Mouse (Mus musculus): ENCODE results near the gene Zfp189. TPM values are rescaled to one million over a fixed set of nuclear protein-coding genes. Genes with fewer than 3 reads are reported as not detected.

The Zfp189 gene
- polyA plus RNA-seq, 1 experiment = 1.4 TPM

DNA sequence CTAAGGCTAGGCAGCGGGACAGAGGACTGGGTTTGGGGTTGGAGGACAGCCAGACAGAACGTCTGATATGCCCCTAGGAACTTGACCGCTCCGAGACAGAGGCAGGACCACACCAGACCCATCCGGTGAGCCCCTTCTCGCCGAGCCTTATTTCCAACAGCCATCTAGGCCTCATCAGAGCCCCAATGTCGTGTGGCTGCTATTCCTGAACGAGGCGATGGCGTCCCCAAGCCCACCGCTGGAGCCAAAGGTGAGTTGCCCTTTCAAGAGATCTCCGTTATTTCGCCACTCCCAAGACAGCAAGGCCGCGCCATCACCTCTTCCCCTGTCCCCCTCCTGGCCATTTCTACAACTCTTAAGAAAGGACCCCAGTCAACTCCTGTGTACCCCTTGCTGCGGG is 370 bp downstream of the Zfp189 start:
- peaks cover 45% of the 10 kb centered on the region for H3K79me2 ChIP-seq (ENCODE audit: control insufficient read depth, insufficient read depth)
- TF ChIP-seq MAX (IDR thresholded peaks at IDR 0.05; ENCODE audit: low read depth) = no peak
- TF ChIP-seq MYOG (IDR thresholded peaks at IDR 0.05; ENCODE audit: control insufficient read depth in 1 of 3, insufficient read depth in 1 of 3, insufficient read length in 2 of 3, low read depth in 2 of 3) = no peak
- TF ChIP-seq SRF (IDR thresholded peaks at IDR 0.05; ENCODE audit: control insufficient read depth, insufficient read length, low read depth) = no peak
- no peak for TF ChIP-seq E2F4 (IDR thresholded peaks at IDR 0.05; ENCODE audit: insufficient read depth)
- TF ChIP-seq CEBPB (IDR thresholded peaks at IDR 0.05; ENCODE audit: insufficient read depth, poor library complexity, severe bottlenecking) = no peak
- no peak for TF ChIP-seq TCF12 (IDR thresholded peaks at IDR 0.05; ENCODE audit: insufficient read depth, poor library complexity, severe bottlenecking)
- no peak for TF ChIP-seq POLR2AphosphoS2 (IDR thresholded peaks at IDR 0.05; ENCODE audit: insufficient read length, low read depth)
- TF ChIP-seq POLR2A (IDR thresholded peaks at IDR 0.05; ENCODE audit: insufficient read length, low read depth) = no peak
- TF ChIP-seq TCF3 (IDR thresholded peaks at IDR 0.05; ENCODE audit: insufficient read length, low read depth) = no peak
- TF ChIP-seq USF1 (IDR thresholded peaks at IDR 0.05; ENCODE audit: low read depth) = no peak
- peak overlapping the region; percentile 87 for H3K4me3 ChIP-seq
- peak overlapping the region; percentile 92 for H3K4me2 ChIP-seq (ENCODE audit: low read depth)
- H3ac ChIP-seq (ENCODE audit: control insufficient read depth, insufficient read length) = peak overlapping the region; percentile 25
- H3K27me3 ChIP-seq (ENCODE audit: control insufficient read depth, insufficient read depth, insufficient read length) = no peaks in the 10 kb centered on the region
- H3K36me3 ChIP-seq (ENCODE audit: control insufficient read depth, insufficient read depth) = peaks cover 14% of the 10 kb centered on the region

DNA sequence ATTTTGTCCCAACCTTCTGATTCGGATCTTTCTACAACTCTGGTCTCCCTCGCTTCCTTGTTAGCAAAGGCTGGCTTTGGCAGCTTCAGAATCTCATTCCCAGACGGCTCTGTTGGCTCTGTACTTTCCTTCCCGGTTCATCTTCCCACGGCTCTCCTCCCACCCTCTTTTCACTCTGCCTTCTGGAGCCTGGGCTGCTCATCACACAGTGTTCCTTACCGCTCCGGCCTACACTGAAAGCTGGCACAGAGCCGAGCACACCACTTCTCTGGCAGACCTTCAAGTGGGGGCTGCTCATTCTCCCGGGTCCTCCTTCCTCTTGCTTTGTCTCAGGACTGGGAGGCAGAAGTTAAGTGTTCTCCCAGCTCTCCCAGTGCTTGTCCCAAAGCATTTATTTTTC is 1.6 kb downstream of the Zfp189 start:
- H3K4me2 ChIP-seq (ENCODE audit: low read depth) = peak overlapping the region; percentile 92
- no peak for TF ChIP-seq SRF (IDR thresholded peaks at IDR 0.05; ENCODE audit: control insufficient read depth, insufficient read length, low read depth)
- no peak for TF ChIP-seq CEBPB (IDR thresholded peaks at IDR 0.05; ENCODE audit: insufficient read depth, poor library complexity, severe bottlenecking)
- TF ChIP-seq MAX (IDR thresholded peaks at IDR 0.05; ENCODE audit: low read depth) = no peak
- no peak for TF ChIP-seq POLR2AphosphoS2 (IDR thresholded peaks at IDR 0.05; ENCODE audit: insufficient read length, low read depth)
- TF ChIP-seq POLR2A (IDR thresholded peaks at IDR 0.05; ENCODE audit: insufficient read length, low read depth) = no peak
- no peak for TF ChIP-seq REST (IDR thresholded peaks at IDR 0.05; ENCODE audit: insufficient read depth, insufficient read length)
- TF ChIP-seq USF1 (IDR thresholded peaks at IDR 0.05; ENCODE audit: low read depth) = no peak
- TF ChIP-seq MYOD1 (IDR thresholded peaks at IDR 0.05; ENCODE audit: control insufficient read depth in 1 of 3, insufficient read length in 2 of 3, low read depth in 2 of 3) = no peak
- TF ChIP-seq MYOG (IDR thresholded peaks at IDR 0.05; ENCODE audit: control insufficient read depth in 1 of 3, insufficient read depth in 1 of 3, insufficient read length in 2 of 3, low read depth in 2 of 3) = no peak
- TF ChIP-seq TCF3 (IDR thresholded peaks at IDR 0.05; ENCODE audit: insufficient read length, low read depth) = no peak
- TF ChIP-seq E2F4 (IDR thresholded peaks at IDR 0.05; ENCODE audit: insufficient read depth) = no peak
- no peak for TF ChIP-seq TCF12 (IDR thresholded peaks at IDR 0.05; ENCODE audit: insufficient read depth, poor library complexity, severe bottlenecking)
- no peaks in the 10 kb centered on the region for H3K27me3 ChIP-seq (ENCODE audit: control insufficient read depth, insufficient read depth, insufficient read length)
- H3K4me3 ChIP-seq = peak overlapping the region; percentile 87
- peaks cover 32% of the 10 kb centered on the region for H3K79me2 ChIP-seq (ENCODE audit: control insufficient read depth, insufficient read depth)
- no peak overlapping the region for H3ac ChIP-seq (ENCODE audit: control insufficient read depth, insufficient read length)
- peaks cover 20% of the 10 kb centered on the region for H3K36me3 ChIP-seq (ENCODE audit: control insufficient read depth, insufficient read depth)

DNA sequence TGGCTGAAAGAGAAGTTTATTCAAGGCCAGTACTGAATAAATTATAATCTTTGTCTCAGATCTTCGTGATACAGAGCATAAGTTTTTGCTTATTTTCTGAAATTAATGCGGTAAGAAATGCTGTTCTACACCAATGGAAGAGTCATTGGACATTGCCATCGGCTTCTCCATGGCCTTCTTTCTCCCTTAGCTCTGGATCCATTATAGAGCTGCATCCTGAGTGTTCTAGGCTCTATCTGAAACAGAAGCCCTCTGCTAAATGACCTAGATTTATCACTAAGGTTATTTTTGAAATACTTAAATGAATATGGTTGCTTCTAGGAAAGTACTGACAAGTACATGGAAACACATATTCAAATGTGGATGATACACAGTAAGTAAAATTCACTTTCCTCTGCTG is 14.1 kb downstream of the Zfp189 start:
- Histone ChIP-seq H3K36me3 (ENCODE audit: control insufficient read depth, insufficient read depth) (peaks cover 12% of the 10 kb centered on the region), H3K79me2 (ENCODE audit: control insufficient read depth, insufficient read depth) (no peaks in the 10 kb centered on the region), H3K27me3 (ENCODE audit: control insufficient read depth, insufficient read depth, insufficient read length) (no peaks in the 10 kb centered on the region), H3K4me2 (ENCODE audit: low read depth) (no peak overlapping the region), H3K4me3 (no peak overlapping the region), H3ac (ENCODE audit: control insufficient read depth, insufficient read length) (no peak overlapping the region)
- TF ChIP-seq POLR2A (IDR thresholded peaks at IDR 0.05; ENCODE audit: insufficient read length, low read depth) (no peak), TCF3 (IDR thresholded peaks at IDR 0.05; ENCODE audit: insufficient read length, low read depth) (no peak), MYOD1 (IDR thresholded peaks at IDR 0.05; ENCODE audit: control insufficient read depth in 1 of 3, insufficient read length in 2 of 3, low read depth in 2 of 3) (no peak), MAX (IDR thresholded peaks at IDR 0.05; ENCODE audit: low read depth) (no peak), USF1 (IDR thresholded peaks at IDR 0.05; ENCODE audit: low read depth) (no peak), SRF (IDR thresholded peaks at IDR 0.05; ENCODE audit: control insufficient read depth, insufficient read length, low read depth) (no peak)

DNA sequence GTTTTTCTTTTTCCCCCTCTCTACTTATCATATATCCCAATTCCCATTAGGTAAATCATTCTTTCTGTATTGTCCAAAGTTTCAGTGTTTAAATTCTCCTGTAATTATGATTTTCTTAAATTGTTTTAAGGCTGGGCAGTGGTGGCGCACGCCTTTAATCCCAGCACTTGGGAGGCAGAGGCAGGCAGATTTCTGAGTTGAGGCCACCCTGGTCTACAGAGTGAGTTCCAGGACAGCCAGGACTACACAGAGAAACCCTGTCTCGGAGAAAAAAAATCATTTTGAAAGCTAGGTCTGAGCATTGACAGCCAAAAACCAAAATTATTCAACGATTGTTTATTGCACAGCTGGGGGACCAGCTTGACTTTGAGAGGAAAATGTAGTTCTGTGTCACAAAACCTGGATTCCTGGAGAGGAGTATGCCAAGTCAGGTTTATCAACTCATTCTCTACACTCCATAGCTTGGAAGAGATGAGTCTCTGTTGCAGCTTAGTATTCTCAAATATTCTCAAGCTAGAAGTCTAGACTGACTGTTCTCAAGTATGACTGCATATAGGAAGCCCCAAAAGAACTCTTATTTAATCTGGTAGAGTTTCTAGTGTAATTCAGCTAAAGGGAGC is 14.8 kb downstream of the Zfp189 start:
- no peak for TF ChIP-seq USF1 (IDR thresholded peaks at IDR 0.05; ENCODE audit: low read depth)
- no peak for TF ChIP-seq MAX (IDR thresholded peaks at IDR 0.05; ENCODE audit: low read depth)
- TF ChIP-seq SRF (IDR thresholded peaks at IDR 0.05; ENCODE audit: control insufficient read depth, insufficient read length, low read depth) = no peak
- no peak for TF ChIP-seq POLR2A (IDR thresholded peaks at IDR 0.05; ENCODE audit: insufficient read length, low read depth)
- TF ChIP-seq MYOD1 (IDR thresholded peaks at IDR 0.05; ENCODE audit: control insufficient read depth in 1 of 3, insufficient read length in 2 of 3, low read depth in 2 of 3) = no peak
- no peak for TF ChIP-seq CEBPB (IDR thresholded peaks at IDR 0.05; ENCODE audit: insufficient read depth, poor library complexity, severe bottlenecking)
- TF ChIP-seq MYOG (IDR thresholded peaks at IDR 0.05; ENCODE audit: control insufficient read depth in 1 of 3, insufficient read depth in 1 of 3, insufficient read length in 2 of 3, low read depth in 2 of 3) = no peak
- no peak for TF ChIP-seq TCF12 (IDR thresholded peaks at IDR 0.05; ENCODE audit: insufficient read depth, poor library complexity, severe bottlenecking)
- no peak for TF ChIP-seq REST (IDR thresholded peaks at IDR 0.05; ENCODE audit: insufficient read depth, insufficient read length)
- no peak for TF ChIP-seq TCF3 (IDR thresholded peaks at IDR 0.05; ENCODE audit: insufficient read length, low read depth)
- no peak for TF ChIP-seq POLR2AphosphoS2 (IDR thresholded peaks at IDR 0.05; ENCODE audit: insufficient read length, low read depth)
- no peak for TF ChIP-seq E2F4 (IDR thresholded peaks at IDR 0.05; ENCODE audit: insufficient read depth)
- no peaks in the 10 kb centered on the region for H3K79me2 ChIP-seq (ENCODE audit: control insufficient read depth, insufficient read depth)
- no peak overlapping the region for H3K4me2 ChIP-seq (ENCODE audit: low read depth)
- H3K36me3 ChIP-seq (ENCODE audit: control insufficient read depth, insufficient read depth) = peaks cover 6% of the 10 kb centered on the region
- no peak overlapping the region for H3K4me3 ChIP-seq
- H3K27me3 ChIP-seq (ENCODE audit: control insufficient read depth, insufficient read depth, insufficient read length) = no peaks in the 10 kb centered on the region
- no peak overlapping the region for H3ac ChIP-seq (ENCODE audit: control insufficient read depth, insufficient read length)

Data from myocyte (in vitro differentiated cells).